Mouse (Mus musculus): ENCODE measurements around the gene Stx12. TPM values are rescaled to one million over a fixed set of nuclear protein-coding genes. Genes with fewer than 3 reads are reported as not detected.
"Not testable (repeated sequence)": the region's sequence is repeated elsewhere in the genome, so short reads cannot be mapped to it uniquely, and the experiment has no call there.

The Stx12 gene
- total RNA-seq (2021): 10 to 100 TPM; 98.7 to 100.0 TPM

GRCm38 (mm10) chr4:132884064-132884843 is at the start of gene Stx12:
Gene Stx12 (minus strand): TSS chr4:132884509.
- intact Hi-C loops (cut with DNase I): loop anchor here (5.0 kb wide), 1 partner anchor 38 kb away; the partner anchor contains the start of gene Fam76a
- peak; percentile 90 to 92 for DNase-seq (ENCODE audit: low spot score in 2 of 2)

DNA sequence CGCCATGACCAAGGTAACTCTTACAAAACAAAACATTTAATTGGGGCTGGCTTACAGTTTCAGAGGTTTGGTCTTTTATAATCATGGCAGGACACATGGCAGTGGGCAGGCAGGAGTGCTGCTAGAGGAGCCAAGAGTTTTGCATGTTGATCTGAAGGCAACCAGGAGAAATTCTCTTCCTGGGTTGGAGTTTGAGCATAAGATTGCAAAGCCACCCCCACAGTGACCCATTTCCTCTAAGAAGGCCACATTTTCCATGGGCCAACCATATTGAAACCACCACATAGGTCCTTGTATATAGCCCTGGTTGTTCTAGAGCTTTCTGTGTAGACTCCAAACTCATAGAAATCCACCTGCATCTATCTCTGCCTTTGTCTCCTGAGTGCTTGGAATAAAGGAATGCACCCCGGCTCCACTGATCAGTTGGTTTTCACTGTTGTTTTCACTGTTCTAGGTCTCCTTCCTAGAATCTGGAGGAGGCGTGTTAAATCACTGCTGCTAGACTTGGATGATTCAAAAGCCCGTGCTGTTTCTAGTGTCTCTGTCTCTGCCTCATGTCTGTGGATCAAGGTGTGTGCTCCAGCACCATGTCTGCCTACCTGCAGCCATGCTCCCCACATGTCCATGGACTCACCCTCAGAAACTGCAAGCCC is 48.6 kb upstream of the Stx12 start:
- intact Hi-C loops (cut with DNase I): no loop called here

DNA sequence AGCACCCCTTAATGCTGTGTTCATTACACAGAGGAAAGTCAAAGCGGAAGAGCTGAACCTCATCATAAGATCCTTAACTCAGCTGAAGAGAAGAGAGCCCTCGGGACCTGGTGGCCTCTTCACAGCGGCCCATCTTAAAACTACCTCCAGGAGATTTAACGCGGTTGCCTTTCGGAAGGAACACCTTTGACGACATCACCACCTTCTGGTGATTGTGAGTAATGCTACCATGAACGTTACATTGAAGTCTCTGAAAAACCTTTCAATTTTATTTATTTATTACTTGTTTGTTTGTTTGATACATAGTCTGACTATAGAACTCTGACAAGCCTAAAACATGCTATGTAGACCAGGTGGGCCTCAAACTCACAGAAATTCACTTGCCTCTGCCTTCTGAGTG is 46.5 kb upstream of the Stx12 start:
- DNase-seq (ENCODE audit: low spot score in 2 of 2): peak; percentile 46 to 60
- intact Hi-C loops (cut with DNase I): no loop called here

More for the DNA sequence above, 48.6 kb upstream of the Stx12 start:
- peak; percentile 24 to 73 for DNase-seq (ENCODE audit: low spot score in 2 of 2)

DNA sequence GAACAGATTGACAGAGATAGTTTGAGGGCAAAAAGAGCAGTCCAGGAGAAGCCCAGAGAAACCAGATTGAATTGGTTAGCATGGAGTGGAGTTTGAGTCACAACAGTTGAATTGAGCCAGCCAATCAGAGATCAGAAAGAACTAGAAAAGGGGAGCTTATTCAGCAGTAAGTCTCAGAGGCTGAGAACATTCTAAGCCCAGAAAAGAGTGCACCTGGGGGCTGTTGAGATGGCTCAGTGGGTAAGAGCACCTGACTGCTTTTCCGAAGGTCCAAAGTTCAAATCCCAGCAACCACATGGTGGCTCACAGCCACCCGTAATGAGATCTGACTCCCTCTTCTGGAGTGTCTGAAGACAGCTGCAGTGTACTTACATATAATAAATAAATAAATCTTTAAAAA is 42.2 kb upstream of the Stx12 start:
- DNase-seq (ENCODE audit: low spot score in 2 of 2); intact Hi-C loops (cut with DNase I): not testable (repeated sequence)

- intact Hi-C loops (cut with DNase I): loop anchor here (2.0 to 5.0 kb wide), 4 partner anchors 40 to 650 kb away; partner anchors contain the start of genes Ppp1r8, Stx12 and Taf12
- DNase-seq (ENCODE audit: low spot score in 2 of 2): peak; percentile 100
Measured at GRCm38 (mm10) chr4:132922558-132923008, 38.3 kb upstream of the Stx12 start, which contains the start of gene Fam76a. Gene Fam76a (minus strand): TSS chr4:132922558.

DNA sequence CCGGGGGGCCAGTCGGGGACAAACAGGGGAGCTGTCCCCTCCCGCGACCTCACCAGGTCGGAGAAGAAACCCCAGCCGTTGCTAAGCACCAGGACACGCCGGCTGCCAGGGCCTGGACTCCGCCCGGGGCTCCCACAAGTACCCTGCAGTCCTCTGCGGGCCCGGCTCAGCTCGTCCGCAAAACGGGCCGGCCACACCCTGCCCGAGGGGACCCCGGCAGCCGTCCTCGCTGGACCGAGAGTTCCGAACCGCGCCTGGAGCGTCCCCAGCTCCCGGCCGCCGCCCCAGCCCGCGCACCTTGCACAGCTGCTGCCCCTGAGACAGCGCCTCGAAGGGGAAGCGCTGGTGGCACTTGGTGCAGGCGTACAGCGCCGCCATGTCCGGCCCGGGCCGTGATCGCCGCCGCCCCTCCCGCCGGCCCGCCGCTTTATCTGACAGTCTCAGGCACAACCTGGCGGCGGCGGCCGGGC is 37.8 kb upstream of the Stx12 start:
- intact Hi-C loops (cut with DNase I): loop anchor here (2.0 to 5.0 kb wide), 4 partner anchors 40 to 650 kb away; partner anchors contain the start of genes Ppp1r8, Stx12 and Taf12
- no peak for DNase-seq (ENCODE audit: low spot score in 2 of 2)

DNA sequence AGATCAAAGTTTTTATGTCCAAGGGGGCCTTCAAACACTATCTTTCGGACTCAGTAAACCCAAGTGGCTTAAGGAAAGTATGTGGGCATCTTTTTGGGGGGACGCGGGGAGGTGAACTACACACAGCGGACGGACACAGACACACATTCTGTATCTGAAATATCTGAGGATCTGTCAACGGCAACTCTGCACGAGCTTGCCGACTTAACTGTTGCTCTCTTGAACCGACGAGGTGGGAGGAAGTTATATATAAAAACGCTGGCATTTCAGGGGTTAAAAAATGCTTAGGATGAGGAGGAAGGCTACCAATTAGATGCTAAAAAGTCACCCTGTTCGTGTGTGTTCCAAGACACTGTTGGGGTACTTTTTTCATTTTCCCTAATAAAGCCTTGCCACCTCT is 37.2 kb upstream of the Stx12 start:
- intact Hi-C loops (cut with DNase I): loop anchor here (5.0 kb wide), 3 partner anchors 39 to 649 kb away; partner anchors contain the start of genes Stx12 and Taf12
- no peak for DNase-seq (ENCODE audit: low spot score in 2 of 2)

DNA sequence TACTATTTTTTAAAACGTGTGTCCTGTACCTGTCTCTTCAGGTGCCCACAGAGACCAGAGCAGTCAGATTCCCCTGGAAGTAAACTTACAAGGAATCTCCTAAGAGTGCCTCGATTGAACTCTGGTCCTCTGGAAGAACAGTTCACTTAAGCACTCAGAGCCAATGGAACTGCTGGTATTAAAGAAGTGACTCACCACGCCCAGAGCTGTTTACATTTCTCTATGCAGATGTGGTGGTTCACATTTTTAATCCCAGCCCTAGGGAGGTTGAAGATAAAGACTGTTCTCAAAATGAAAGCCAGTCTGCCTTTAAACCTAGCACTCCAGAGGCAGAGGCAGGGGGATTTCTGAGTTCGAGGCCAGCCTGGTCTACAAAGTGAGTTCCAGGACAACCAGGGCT is 35.9 kb upstream of the Stx12 start:
- intact Hi-C loops (cut with DNase I): loop anchor here (5.0 kb wide), 3 partner anchors 38 to 648 kb away; partner anchors contain the start of genes Stx12 and Taf12
- DNase-seq (ENCODE audit: low spot score in 2 of 2): no peak

- intact Hi-C loops (cut with DNase I); DNase-seq (ENCODE audit: low spot score in 2 of 2): not testable (repeated sequence)
Measured at GRCm38 (mm10) chr4:132918493-132918892, 34.2 kb upstream of the Stx12 start.

- no peak for DNase-seq (ENCODE audit: low spot score in 2 of 2)
- intact Hi-C loops (cut with DNase I): no loop called here
Measured at GRCm38 (mm10) chr4:132912156-132912555, 27.8 kb upstream of the Stx12 start.

GRCm38 (mm10) chr4:132905843-132906360 is 21.6 kb upstream of the Stx12 start:
- intact Hi-C loops (cut with DNase I): loop anchor here (10.0 kb wide), 1 partner anchor 371 kb away; the partner anchor contains the start of genes Atpif1 and Dnajc8
- DNase-seq (ENCODE audit: low spot score in 2 of 2): no peak

GRCm38 (mm10) chr4:132904765-132905309 is 20.5 kb upstream of the Stx12 start:
- intact Hi-C loops (cut with DNase I): loop anchor here (10.0 kb wide), 1 partner anchor 370 kb away; the partner anchor contains the start of genes Atpif1 and Dnajc8
- no peak for DNase-seq (ENCODE audit: low spot score in 2 of 2)

- DNase-seq (ENCODE audit: low spot score in 2 of 2): no peak
- intact Hi-C loops (cut with DNase I): loop anchor here (10.0 kb wide), 1 partner anchor 369 kb away; the partner anchor contains the start of genes Atpif1 and Dnajc8
Measured at GRCm38 (mm10) chr4:132904071-132904470, 19.8 kb upstream of the Stx12 start.

- DNase-seq (ENCODE audit: low spot score in 2 of 2): no peak
Measured at GRCm38 (mm10) chr4:132898197-132898596, 13.9 kb upstream of the Stx12 start.

DNA sequence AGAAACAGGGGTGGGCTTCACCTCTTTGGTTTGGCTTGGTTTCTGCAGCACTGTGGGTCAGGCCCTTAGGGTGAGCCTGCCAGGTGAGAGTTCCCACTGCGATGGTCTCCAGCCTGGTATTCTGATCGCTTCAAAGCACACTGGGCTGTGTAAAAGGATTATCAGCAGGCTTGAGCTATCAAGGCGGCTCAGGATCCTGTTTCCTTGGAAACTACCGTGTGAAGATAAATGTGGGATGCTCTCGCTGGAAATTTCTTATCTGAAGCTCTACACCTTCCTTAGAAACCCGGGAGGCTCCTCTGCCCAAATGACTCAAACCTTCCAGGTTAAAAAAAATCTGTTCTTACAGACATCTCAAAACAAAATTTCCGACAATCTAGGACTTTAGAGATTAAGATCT is 10.1 kb upstream of the Stx12 start:
- peak; percentile 23 to 55 for DNase-seq (ENCODE audit: low spot score in 2 of 2)
- intact Hi-C loops (cut with DNase I): no loop called here

More at GRCm38 (mm10) chr4:132898197-132898596, 13.9 kb upstream of the Stx12 start:
- intact Hi-C loops (cut with DNase I): no loop called here

DNA sequence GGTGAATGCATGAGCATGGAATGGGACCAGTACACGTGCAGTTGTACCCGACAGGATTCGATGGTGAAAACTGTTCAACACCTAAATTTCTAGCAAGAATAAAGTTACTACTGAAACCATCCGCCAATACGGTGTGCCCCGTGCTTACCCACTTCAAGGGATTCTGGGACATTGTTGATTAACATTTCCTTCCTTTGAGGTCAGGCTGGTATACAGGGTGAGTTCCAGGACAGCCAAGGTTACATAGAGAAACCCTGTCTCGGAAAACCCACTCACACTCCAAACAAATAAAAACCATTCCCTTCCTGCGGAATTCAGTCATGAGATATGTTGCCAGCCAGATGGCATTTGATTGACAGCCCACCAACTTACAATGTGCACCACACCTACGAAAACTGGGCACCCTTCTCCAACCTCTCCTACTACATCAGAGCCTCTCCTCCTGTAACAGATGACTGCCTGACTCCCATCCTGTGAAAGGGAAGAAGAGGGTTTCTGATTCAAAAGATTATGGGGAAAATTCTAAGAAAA is 600 bp upstream of the Stx12 start:
- intact Hi-C loops (cut with DNase I): loop anchor here (5.0 kb wide), 1 partner anchor 37 kb away; the partner anchor contains the start of gene Fam76a
- peak in 1 of 2 experiments; percentile 16 for DNase-seq (ENCODE audit: low spot score in 2 of 2)

GRCm38 (mm10) chr4:132883561-132884063 is 697 bp downstream of the Stx12 start:
- no peak for DNase-seq (ENCODE audit: low spot score in 2 of 2)
- intact Hi-C loops (cut with DNase I): loop anchor here (5.0 kb wide), 1 partner anchor 39 kb away; the partner anchor contains the start of gene Fam76a

DNA sequence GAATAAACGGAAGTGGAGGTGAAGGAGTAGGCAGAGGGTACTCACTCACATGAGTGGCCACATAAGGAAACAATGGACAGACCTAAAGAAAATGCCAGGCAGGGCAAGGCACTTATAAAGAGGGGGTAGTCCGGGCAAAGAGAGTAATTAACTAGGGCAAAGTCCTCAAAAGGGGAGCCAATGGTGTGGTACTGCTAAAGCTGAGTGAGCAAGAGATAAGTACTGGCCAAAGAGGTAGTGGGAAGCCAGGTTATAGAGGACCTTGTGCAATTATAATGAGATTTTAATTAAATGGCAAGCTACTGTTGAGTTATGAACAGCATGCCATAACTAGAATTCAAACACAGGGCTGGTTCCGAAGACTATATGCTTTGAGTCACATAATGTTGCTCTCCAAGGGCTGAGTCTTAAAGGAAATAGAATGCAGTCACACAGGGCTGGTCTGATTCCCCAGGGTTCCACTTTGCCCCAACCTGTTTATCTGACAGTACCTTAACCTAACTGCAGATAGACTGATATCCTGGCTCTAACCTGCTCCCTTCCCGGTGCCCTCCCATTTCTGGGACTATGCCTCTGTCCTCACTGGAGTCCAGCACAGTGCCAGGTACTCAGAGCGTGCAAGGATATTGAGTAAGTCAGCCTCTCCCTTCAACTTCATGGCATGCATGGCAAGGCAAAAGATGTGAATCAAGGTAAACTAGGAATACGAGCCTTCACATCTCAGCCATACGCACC is 9.8 kb downstream of the Stx12 start:
- DNase-seq (ENCODE audit: low spot score in 2 of 2): no peak
- intact Hi-C loops (cut with DNase I): no loop called here
